Mouse (Mus musculus): Measurements from ENCODE around the gene Ermap.
A peak's percentile ranks its signal among the peaks of the same experiment; 100 is the strongest.

DNA sequence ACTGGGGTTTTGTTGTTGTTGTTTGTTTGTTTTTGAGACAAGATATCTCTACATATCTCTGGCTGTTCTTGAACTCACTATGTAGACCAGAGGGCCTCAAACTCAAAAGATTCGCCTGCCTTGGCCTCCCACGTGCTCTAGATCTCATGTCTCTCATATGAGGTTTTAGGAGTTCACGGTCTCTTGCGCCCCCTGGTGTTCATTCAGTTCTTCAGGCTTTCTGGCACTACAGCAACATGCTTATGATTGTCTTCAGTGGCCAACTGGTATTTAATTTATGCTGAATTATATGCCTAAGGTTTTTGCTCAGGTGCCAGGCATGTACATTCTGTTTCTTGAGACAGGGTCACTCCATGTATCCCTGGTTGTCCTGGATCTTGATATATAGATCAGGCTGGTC lies 22.1 kb downstream of the Ermap start:
- TF ChIP-seq CTCF (IDR thresholded peaks at IDR 0.05; ENCODE audit: low read depth) (peak; percentile 93), EP300 (IDR thresholded peaks at IDR 0.05; ENCODE audit: low read depth) (no peak)
